Mouse (Mus musculus) thymus, adult 2 months (tissue): ENCODE measurements around the gene Il9. TPM values are rescaled to one million over a fixed set of nuclear protein-coding genes. Genes with fewer than 3 reads are reported as not detected.

ENCODE experiments used
- DNase-seq: peaks from one replicate; pipeline ENCODE4 v3.0.0; 2021
- H3K27ac ChIP-seq: fragments of 200-500 bp; 2 replicates; pipeline ENCODE4 v1.5.1; 2012; ENCODE audit warnings: low read length, control low read depth; ENCODE audit not compliant: control insufficient read depth, insufficient read depth
- H3K27me3 ChIP-seq: fragments of 200-500 bp; 2 replicates; pipeline ENCODE4 v1.6.1; 2012; ENCODE audit warnings: mild to moderate bottlenecking, low read length, moderate library complexity, mixed read lengths; ENCODE audit not compliant: control insufficient read depth, insufficient read depth
- H3K36me3 ChIP-seq: fragments of 200-500 bp; 2 replicates; pipeline ENCODE4 v1.6.1; 2012; ENCODE audit warnings: mild to moderate bottlenecking, low read length, moderate library complexity; ENCODE audit not compliant: control insufficient read depth, insufficient read depth
- H3K4me1 ChIP-seq: fragments of 200-500 bp; replicated peaks from 2 replicates; pipeline ENCODE4 v1.6.1; 2012; ENCODE audit warnings: low read length; ENCODE audit not compliant: control insufficient read depth, insufficient read depth
- H3K4me3 ChIP-seq: fragments of 200-500 bp; 2 replicates; pipeline ENCODE4 v1.5.1; 2012; ENCODE audit warnings: mild to moderate bottlenecking, low read length, control low read depth, moderate library complexity; ENCODE audit not compliant: control insufficient read depth, insufficient read depth
- CTCF ChIP-seq: fragments of 200-500 bp; IDR thresholded peaks from 2 replicates; pipeline ENCODE4 v1.5.1; 2012; ENCODE audit warnings: mild to moderate bottlenecking, control low read depth, low read length, moderate library complexity, borderline replicate concordance; ENCODE audit not compliant: control insufficient read depth, poor library complexity, insufficient read depth; ENCODE audit errors: extremely low read depth
- POLR2A ChIP-seq: fragments of 200-500 bp; IDR thresholded peaks from 2 replicates; pipeline ENCODE4 v1.6.1; 2012; ENCODE audit warnings: mild to moderate bottlenecking, low read length, control low read depth, moderate library complexity; ENCODE audit not compliant: control insufficient read depth, poor library complexity, insufficient read depth; ENCODE audit errors: extremely low read depth
- WGBS: fragments of 180-500 bp; shearing (Covaris S2); methylation state at CpG from one replicate; pipeline ENCODE4 v1.1.7; 2018; 5-methylcytosine and 5-hydroxymethylcytosine counted together
- polyA plus RNA-seq: library from polyadenylated mRNA; depleted of rRNA; stranded (reverse); fragments of >200 nt; gene quantifications from 2 replicates; pipeline ENCODE4 v1.2.3, GENCODE M21; 2012

The Il9 gene
- polyA plus RNA-seq, 1 experiment = 1.6 TPM

DNA sequence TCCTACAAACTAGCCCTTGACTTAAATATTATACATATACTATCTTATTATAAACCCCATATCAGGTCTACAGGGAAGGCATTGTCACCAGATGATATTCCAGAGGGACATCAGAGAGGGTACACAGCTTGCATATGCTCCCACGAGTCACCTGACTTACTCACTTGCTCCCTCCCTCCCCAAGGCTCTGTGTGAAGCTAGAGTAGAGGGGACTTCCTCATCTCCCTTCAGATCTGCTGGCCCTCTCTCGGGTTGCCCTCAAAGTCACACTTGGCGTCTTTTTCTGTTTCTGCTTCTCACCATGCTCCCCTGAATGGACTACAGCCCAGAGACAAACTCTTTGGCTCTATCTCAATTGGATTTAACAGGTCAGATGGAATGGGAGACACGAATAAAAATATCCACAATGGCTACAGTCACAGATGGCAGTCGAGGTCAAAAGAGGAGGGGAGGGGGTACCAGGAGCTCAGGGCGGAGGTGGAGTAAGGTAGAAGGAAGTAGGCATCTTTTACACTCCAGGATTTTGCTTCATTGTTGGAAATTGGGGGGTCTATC lies 19.9 kb upstream of the Il9 start:
- TF ChIP-seq POLR2A (no peak), CTCF (no peak)
- H3K36me3 ChIP-seq = no peaks in the 10 kb centered on the region
- no peak overlapping the region; the same call in 1 of the 2 replicates for H3K27ac ChIP-seq
- 20% methylated on average over 6 of the region's 6 CpGs for WGBS
- peaks cover 9% of the 10 kb centered on the region; the same call in 1 of the 2 replicates for H3K4me1 ChIP-seq
- H3K27me3 ChIP-seq = no peaks in the 10 kb centered on the region
- no peak overlapping the region for H3K4me3 ChIP-seq
- DNase-seq = no peak

DNA sequence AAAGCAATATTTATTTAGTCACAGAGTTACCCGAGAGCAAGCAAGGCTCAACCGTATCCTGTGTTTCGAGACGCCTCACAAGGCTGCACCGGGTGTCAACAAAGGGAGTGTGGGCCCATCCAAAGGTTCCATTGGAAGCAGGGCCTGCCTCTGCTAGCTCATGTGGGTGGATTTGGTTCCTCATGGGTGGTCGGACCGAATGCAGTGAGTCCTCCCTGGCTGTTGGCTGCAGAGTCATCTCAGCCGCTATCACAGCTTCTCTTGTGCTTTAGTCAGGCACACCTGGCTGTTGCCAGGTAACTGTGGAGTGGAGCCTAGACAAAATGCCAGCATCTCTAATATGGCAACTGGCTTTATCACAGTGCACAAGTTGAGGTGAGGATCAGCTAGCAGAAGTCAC lies 18.6 kb upstream of the Il9 start:
- DNase-seq = no peak
- H3K27ac ChIP-seq = no peak overlapping the region
- 92% methylated on average over 8 of the region's 8 CpGs for WGBS
- TF ChIP-seq CTCF = no peak
- TF ChIP-seq POLR2A = no peak
- H3K4me1 ChIP-seq = peaks cover 6% of the 10 kb centered on the region; the same call in 1 of the 2 replicates
- H3K36me3 ChIP-seq = no peaks in the 10 kb centered on the region
- no peak overlapping the region for H3K4me3 ChIP-seq
- H3K27me3 ChIP-seq = no peaks in the 10 kb centered on the region

DNA sequence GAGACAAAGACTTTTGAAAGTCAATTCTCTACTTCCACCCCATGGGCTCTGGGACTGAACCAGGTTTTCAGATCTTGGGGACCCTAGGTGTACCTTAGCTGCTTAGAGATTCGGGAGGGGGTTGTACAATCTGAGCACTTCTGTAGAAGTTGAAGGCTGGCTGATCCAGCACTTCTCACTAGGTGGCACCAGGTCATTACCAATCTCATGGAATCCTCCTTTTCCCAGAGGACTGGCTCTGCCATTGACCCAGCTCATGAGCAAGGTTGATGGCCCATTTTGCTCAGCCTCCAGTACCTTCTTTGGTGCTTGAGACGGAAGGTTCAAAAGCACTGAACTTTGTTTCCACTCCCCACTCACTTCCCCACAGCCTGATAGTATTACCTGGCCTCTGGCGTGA lies 18.1 kb upstream of the Il9 start:
- no peak for TF ChIP-seq POLR2A
- no peak for TF ChIP-seq CTCF
- no peak overlapping the region for H3K4me3 ChIP-seq
- H3K4me1 ChIP-seq = 0 out of 2 replicates have a peak, but pooled peaks cover 5% of the 10 kb centered on the region
- H3K27ac ChIP-seq = no peak overlapping the region
- H3K27me3 ChIP-seq = no peaks in the 10 kb centered on the region
- DNase-seq = no peak
- no peaks in the 10 kb centered on the region for H3K36me3 ChIP-seq
- 93% methylated on average over 3 of the region's 3 CpGs for WGBS

DNA sequence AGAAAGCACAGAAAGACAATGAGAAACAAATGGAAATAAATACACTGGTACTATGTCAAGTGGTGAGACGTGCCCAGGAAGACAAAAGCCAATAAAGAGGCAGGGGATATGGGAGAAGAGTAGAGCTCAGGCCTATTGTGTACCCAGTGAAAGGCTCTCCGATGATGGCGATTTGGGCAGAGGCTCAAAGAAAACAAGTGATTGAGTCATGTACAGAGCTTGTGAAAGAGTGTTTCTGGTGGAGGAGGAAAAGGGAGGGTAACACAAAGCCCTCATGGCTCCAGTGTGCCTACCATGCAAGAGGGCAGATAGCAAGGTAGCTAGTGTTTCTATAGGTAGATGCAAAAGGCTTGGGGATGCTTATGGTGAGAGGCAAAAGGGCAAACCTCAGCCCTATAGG lies 12.4 kb upstream of the Il9 start:
- H3K4me1 ChIP-seq = no peaks in the 10 kb centered on the region
- WGBS = 87% methylated on average over 3 of the region's 3 CpGs
- H3K27ac ChIP-seq = no peak overlapping the region
- no peak for TF ChIP-seq POLR2A
- H3K27me3 ChIP-seq = no peaks in the 10 kb centered on the region
- H3K4me3 ChIP-seq = no peak overlapping the region
- DNase-seq = no peak
- no peaks in the 10 kb centered on the region for H3K36me3 ChIP-seq

DNA sequence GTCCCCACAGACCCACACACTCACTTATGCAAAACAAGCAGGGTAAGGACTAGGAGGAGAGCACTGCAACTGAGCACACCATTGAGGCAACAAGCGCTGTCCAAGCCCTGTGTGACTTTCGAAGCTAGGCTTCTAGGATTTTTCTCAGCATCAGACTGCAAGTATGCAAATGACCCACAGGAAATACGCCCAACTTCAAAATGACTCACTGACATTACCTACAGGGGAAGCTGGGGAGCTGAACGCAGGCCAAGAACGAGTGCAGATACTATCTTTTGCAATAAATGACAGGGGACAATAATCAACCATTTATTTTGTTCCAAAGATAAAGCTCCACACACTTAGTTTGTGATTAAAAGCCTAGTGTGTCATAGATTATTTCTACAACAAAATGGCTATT lies 6.0 kb upstream of the Il9 start:
- Histone ChIP-seq H3K4me1 (no peaks in the 10 kb centered on the region), H3K27ac (no peak overlapping the region), H3K4me3 (no peak overlapping the region), H3K36me3 (no peaks in the 10 kb centered on the region), H3K27me3 (no peaks in the 10 kb centered on the region)
- no peak for TF ChIP-seq POLR2A
- WGBS = 39% methylated on average over 5 of the region's 5 CpGs
- DNase-seq = no peak

DNA sequence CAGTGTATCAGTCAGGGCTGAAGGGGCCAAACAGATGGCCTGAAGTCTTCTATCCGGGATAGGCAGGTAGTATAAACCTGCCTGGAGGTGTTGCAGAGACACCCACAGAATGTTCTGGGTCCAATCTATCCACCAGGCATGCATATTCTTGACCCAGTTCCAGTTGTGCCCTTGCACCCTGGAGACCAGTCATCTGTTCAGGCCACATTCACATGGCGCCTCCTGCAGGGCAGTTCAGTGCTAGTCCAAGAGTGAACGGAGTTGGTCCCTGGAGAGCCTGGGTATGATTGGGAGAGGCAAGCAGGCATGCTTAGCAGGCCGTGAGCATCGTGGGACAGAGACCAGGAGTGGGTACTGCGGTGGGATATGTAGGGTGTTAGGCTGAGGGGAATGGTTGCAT lies 4.0 kb downstream of the Il9 start:
- peaks cover 12% of the 10 kb centered on the region for H3K4me1 ChIP-seq
- H3K4me3 ChIP-seq = no peak overlapping the region
- no peaks in the 10 kb centered on the region for H3K36me3 ChIP-seq
- H3K27me3 ChIP-seq = no peaks in the 10 kb centered on the region
- no peak for TF ChIP-seq POLR2A
- TF ChIP-seq CTCF = no peak
- DNase-seq = no peak
- H3K27ac ChIP-seq = no peak overlapping the region
- WGBS = 87% methylated on average over 6 of the region's 6 CpGs

DNA sequence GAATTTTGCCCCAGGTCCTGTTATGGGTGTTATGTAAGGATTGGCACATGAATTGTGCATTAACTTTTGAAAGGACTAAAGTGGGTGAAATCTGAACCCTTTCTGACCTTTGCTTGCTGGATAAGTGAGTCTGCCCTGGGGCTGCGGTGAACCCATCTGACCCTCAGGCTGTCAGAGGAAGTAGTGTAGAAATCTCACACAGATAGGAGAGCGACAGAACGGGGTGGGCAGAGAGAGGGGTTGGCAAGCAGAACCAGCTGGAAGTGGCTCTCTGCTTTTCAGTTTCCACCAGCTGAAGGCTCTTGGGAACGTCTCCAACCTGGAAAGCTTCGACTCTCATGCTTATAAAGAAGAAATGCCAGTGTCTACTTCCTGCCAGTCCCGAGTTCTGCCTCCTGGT lies 4.8 kb downstream of the Il9 start:
- no peaks in the 10 kb centered on the region for H3K27me3 ChIP-seq
- WGBS = 4% methylated on average over 6 of the region's 6 CpGs
- no peak overlapping the region for H3K4me3 ChIP-seq
- TF ChIP-seq CTCF (no peak), POLR2A (no peak)
- no peaks in the 10 kb centered on the region for H3K36me3 ChIP-seq
- no peak for DNase-seq
- H3K4me1 ChIP-seq = peaks cover 12% of the 10 kb centered on the region
- no peak overlapping the region for H3K27ac ChIP-seq
